Mouse (Mus musculus): ENCODE data around the gene Gm21961. TPM values are rescaled to one million over a fixed set of nuclear protein-coding genes. Genes with fewer than 3 reads are reported as not detected.
"Not testable (repeated sequence)": the region's sequence is repeated elsewhere in the genome, so short reads cannot be mapped to it uniquely, and the experiment has no call there.

The Gm21961 gene
- not detected in 2 replicates for polyA plus RNA-seq (2016; fragmentation: Nextera tagmentation; extraction: Ambion mirVana)

- no peak within 1 kb of the TSS for H3K4me3 ChIP-seq
- H3K4me1 ChIP-seq (replicated peaks): no peaks in the 10 kb centered on the region
- 92% methylated on average over 5 of the region's 5 CpGs for WGBS
Measured at GRCm38 (mm10) chr15:65014804-65015203, at the start of gene Gm21961. Gm21961 (minus strand) TSS chr15:65014904.

GRCm38 (mm10) chr15:65041999-65042398 is 27.3 kb upstream of the Gm21961 start:
- H3K4me1 ChIP-seq (replicated peaks): peaks cover 6% of the 10 kb centered on the region; the same call in 1 of the 2 replicates
- DNase-seq (ENCODE audit: low spot score): peak; percentile 13
- H3K9me3 ChIP-seq: no peaks in the 10 kb centered on the region
- WGBS: 36% methylated on average over 4 of the region's 4 CpGs
- no peak overlapping the region for H3K4me3 ChIP-seq
- H3K36me3 ChIP-seq: no peaks in the 10 kb centered on the region
- H3K27me3 ChIP-seq (ENCODE audit: insufficient read depth, poor library complexity, severe bottlenecking): no peaks in the 10 kb centered on the region
- H3K27ac ChIP-seq: no peak overlapping the region; the same call in 1 of the 2 replicates

More at GRCm38 (mm10) chr15:65014804-65015203, at the start of gene Gm21961:
- DNase-seq (ENCODE audit: low spot score): no peak
- Histone ChIP-seq H3K36me3 (no peaks in the 10 kb centered on the region), H3K27ac (no peak within 1 kb of the TSS), H3K27me3 (ENCODE audit: insufficient read depth, poor library complexity, severe bottlenecking) (no peaks in the 10 kb centered on the region), H3K9me3 (no peaks in the 10 kb centered on the region)

GRCm38 (mm10) chr15:65039216-65039615 is 24.5 kb upstream of the Gm21961 start:
- not testable (repeated sequence) for DNase-seq (ENCODE audit: low spot score); H3K36me3 ChIP-seq; H3K27me3 ChIP-seq (ENCODE audit: insufficient read depth, poor library complexity, severe bottlenecking); H3K4me1 ChIP-seq (replicated peaks); H3K4me3 ChIP-seq; H3K27ac ChIP-seq; H3K9me3 ChIP-seq

GRCm38 (mm10) chr15:65017971-65018370 is 3.3 kb upstream of the Gm21961 start:
- Histone ChIP-seq H3K4me3 (no peak overlapping the region), H3K27ac (no peak overlapping the region), H3K36me3 (no peaks in the 10 kb centered on the region), H3K9me3 (no peaks in the 10 kb centered on the region), H3K4me1 (replicated peaks) (no peaks in the 10 kb centered on the region), H3K27me3 (ENCODE audit: insufficient read depth, poor library complexity, severe bottlenecking) (no peaks in the 10 kb centered on the region)
- no peak for DNase-seq (ENCODE audit: low spot score)
- 83% methylated on average over 1 of the region's 1 CpGs for WGBS

- no peak overlapping the region for H3K27ac ChIP-seq
- H3K4me1 ChIP-seq (replicated peaks): no peaks in the 10 kb centered on the region
- DNase-seq (ENCODE audit: low spot score): no peak
- H3K9me3 ChIP-seq: no peaks in the 10 kb centered on the region
- H3K27me3 ChIP-seq (ENCODE audit: insufficient read depth, poor library complexity, severe bottlenecking): no peaks in the 10 kb centered on the region
- no peaks in the 10 kb centered on the region for H3K36me3 ChIP-seq
- no peak overlapping the region for H3K4me3 ChIP-seq
Measured at GRCm38 (mm10) chr15:65006177-65006576, 8.5 kb downstream of the Gm21961 start.

- no peaks in the 10 kb centered on the region for H3K36me3 ChIP-seq
- no peaks in the 10 kb centered on the region for H3K9me3 ChIP-seq
- WGBS: 88% methylated on average over 4 of the region's 4 CpGs
- no peaks in the 10 kb centered on the region for H3K4me1 ChIP-seq (replicated peaks)
- H3K27me3 ChIP-seq (ENCODE audit: insufficient read depth, poor library complexity, severe bottlenecking): no peaks in the 10 kb centered on the region
- H3K27ac ChIP-seq: no peak overlapping the region
- H3K4me3 ChIP-seq: no peak overlapping the region
- DNase-seq (ENCODE audit: low spot score): no peak
Measured at GRCm38 (mm10) chr15:64994498-64994897, 20.2 kb downstream of the Gm21961 start.

GRCm38 (mm10) chr15:64979976-64980375 is 34.7 kb downstream of the Gm21961 start:
- no peaks in the 10 kb centered on the region for H3K9me3 ChIP-seq
- no peak overlapping the region for H3K27ac ChIP-seq
- H3K4me3 ChIP-seq: no peak overlapping the region
- DNase-seq (ENCODE audit: low spot score): no peak
- 77% methylated on average over 2 of the region's 2 CpGs for WGBS
- no peaks in the 10 kb centered on the region for H3K36me3 ChIP-seq
- H3K4me1 ChIP-seq (replicated peaks): no peaks in the 10 kb centered on the region
- no peaks in the 10 kb centered on the region for H3K27me3 ChIP-seq (ENCODE audit: insufficient read depth, poor library complexity, severe bottlenecking)

- Histone ChIP-seq H3K4me3 (no peak overlapping the region), H3K36me3 (no peaks in the 10 kb centered on the region), H3K4me1 (replicated peaks) (no peaks in the 10 kb centered on the region), H3K9me3 (no peaks in the 10 kb centered on the region), H3K27me3 (ENCODE audit: insufficient read depth, poor library complexity, severe bottlenecking) (no peaks in the 10 kb centered on the region), H3K27ac (no peak overlapping the region)
- no peak for DNase-seq (ENCODE audit: low spot score)
- 93% methylated on average over 7 of the region's 7 CpGs for WGBS
Measured at GRCm38 (mm10) chr15:64976044-64976805, 38.5 kb downstream of the Gm21961 start.

Other genes with a start within 250 kb of the Gm21961 start
- gene Gm21798, start 197.2 kb downstream of the Gm21961 start, polyA plus RNA-seq (2016; fragmentation: Nextera tagmentation; extraction: Ambion mirVana): not detected in 2 replicates